Mouse (Mus musculus): ENCODE data around the gene Frmd4b.

- no peak for TF ChIP-seq CTCF (IDR thresholded peaks at IDR 0.05; ENCODE audit: control insufficient read depth, insufficient read depth, low read length)
- TF ChIP-seq POLR2A (IDR thresholded peaks at IDR 0.05; ENCODE audit: borderline replicate concordance, control insufficient read depth, low read depth, low read length), result no peak
These were observed 100.4 kb downstream of the Frmd4b start for GRCm38 (mm10) chr6:97516941-97517340.

Measured in bone marrow, adult 2 months (tissue).